Mouse (Mus musculus) small intestine, adult 10 weeks (tissue): ENCODE data around the gene Bpifa3. TPM values are rescaled to one million over a fixed set of nuclear protein-coding genes. Genes with fewer than 3 reads are reported as not detected.

ENCODE experiments used
- polyA plus RNA-seq: library from polyadenylated mRNA; stranded (reverse); fragments of 350-450 nt; fragmentation: Illumina TruSeq; extraction: RNeasy Lipid Tissue Mini Kit (QIAGEN cat#74804); gene quantifications from one replicate; pipeline ENCODE4 v1.2.3, GENCODE M21; 2014; ENCODE audit warnings: low replicate concordance

The Bpifa3 gene
- not detected for polyA plus RNA-seq

DNA sequence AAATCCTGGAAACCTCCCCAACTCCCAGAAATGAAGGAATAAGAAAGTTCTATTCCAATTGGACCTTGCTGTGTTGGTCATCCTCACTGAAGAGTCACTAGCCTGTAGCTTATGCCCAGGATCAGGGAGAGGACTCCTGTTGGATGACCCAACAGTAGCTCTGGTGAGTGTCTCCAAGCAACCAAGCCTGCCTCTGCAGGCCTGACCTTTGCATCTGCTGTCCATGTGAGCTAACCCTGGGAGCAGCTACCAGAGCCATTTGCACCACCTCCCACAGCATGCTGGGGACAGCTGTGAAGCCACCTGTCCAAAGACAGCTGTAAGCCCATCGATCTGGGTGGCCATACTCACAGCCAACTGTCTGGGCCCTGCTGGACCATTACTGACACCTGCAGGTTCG, at the start of gene Bpifa3:
Gene Bpifa3, plus strand, starts transcription at position 217 of the 400 bp plus-strand sequence.

DNA sequence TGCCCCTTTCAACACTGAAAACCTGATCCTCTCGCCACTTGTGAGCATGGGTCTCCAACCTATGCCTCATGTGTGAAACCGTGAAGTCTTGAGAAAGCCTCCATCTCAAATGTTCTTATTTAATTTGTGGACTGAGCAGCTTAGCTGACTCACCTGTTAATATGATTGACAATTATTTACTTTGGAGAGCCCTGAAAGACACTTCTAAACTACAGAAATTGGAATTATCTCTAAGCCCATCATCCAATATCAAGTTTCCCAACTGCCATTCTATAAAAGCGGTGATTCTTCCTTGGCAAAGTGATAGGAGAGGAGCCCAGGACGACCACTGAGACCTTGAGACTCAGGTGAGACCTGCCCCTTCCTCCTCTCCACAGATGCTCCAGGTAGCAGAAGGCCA, 12.4 kb downstream of the Bpifa3 start, which contains the start of gene Bpifa1:
Gene Bpifa1, plus strand, starts transcription at position 301 of the 400 bp plus-strand sequence.

DNA sequence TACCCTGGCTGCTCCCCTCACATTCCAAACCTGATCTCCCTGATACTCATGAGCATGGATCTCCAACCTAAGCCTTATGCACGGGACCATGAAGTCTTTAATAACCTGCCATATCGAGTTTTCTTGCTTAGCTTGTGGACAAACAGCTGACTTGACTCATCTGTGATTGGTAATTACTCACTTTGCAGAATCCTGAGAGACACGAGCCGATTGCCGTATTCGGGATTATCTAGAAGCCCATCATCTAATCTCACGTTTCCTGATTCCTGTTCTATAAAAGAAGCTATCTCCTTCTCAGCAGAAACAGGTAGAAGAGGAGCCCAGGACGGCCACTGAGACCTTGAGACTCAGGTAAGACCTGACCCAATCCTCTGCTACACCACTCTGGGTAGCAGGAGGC, 32.2 kb downstream of the Bpifa3 start, which contains the start of gene Bpifa5:
Gene Bpifa5, plus strand, starts transcription at position 301 of the 400 bp plus-strand sequence.

Other genes with a start within 250 kb of the Bpifa3 start
- not detected for gene Bpifb6, start 229.9 kb upstream of the Bpifa3 start, polyA plus RNA-seq
- not detected for gene Bpifb3, start 212.1 kb upstream of the Bpifa3 start, polyA plus RNA-seq
- not detected for gene Bpifb4, start 192.1 kb upstream of the Bpifa3 start, polyA plus RNA-seq
- gene Bpifa6, start 155.4 kb upstream of the Bpifa3 start, polyA plus RNA-seq = not detected
- gene Bpifa2, start 122.1 kb upstream of the Bpifa3 start, polyA plus RNA-seq = not detected
- gene Bpifa1, start 12.5 kb downstream of the Bpifa3 start, polyA plus RNA-seq = not detected
- not detected for gene Bpifa5, start 32.3 kb downstream of the Bpifa3 start, polyA plus RNA-seq
- gene Bpifb1, start 60.5 kb downstream of the Bpifa3 start, polyA plus RNA-seq = not detected
- not detected for gene Bpifb5, start 93.4 kb downstream of the Bpifa3 start, polyA plus RNA-seq
- gene Bpifb9a, start 127.5 kb downstream of the Bpifa3 start, polyA plus RNA-seq = not detected
- not detected for gene Bpifb9b, start 176.9 kb downstream of the Bpifa3 start, polyA plus RNA-seq
- gene Cdk5rap1, start 242.7 kb downstream of the Bpifa3 start, polyA plus RNA-seq = 9.1 TPM